Comparison of ENCODE assay signal across 8 mouse cellular contexts in genomic region chr17:24163176-24163962, GRCm38 (mm10). TPM values are rescaled to one million over a fixed set of nuclear protein-coding genes. Genes with fewer than 3 reads are reported as not detected.
A peak's percentile ranks its signal among the peaks of the same experiment; 100 is the strongest.
DNase-seq lines count a peak whose midpoint lies in the region; ATAC-seq and TF ChIP-seq lines count a peak whose summit lies in the region.

Gene Amdhd2 (minus strand): TSS chr17:24163766.

- peaks cover 7% of the 10 kb centered on the region; the same call in 1 of the 2 replicates for H3K4me1 ChIP-seq in cortical plate, adult 2 months (ENCODE audit: control insufficient read depth, insufficient read depth, low read length)
- H3K4me1 ChIP-seq in megakaryocyte, embryonic 14.5 days: peaks cover 73% of the 10 kb centered on the region

- DNase-seq in gastrocnemius, adult 8-10 months (ENCODE audit: low spot score in 2 of 2): peak; percentile 95 to 97
- peak; percentile 90 for DNase-seq in hindlimb bud, embryonic 11.5 days (ENCODE audit: extremely low spot score, low read depth, low spot score)
- DNase-seq in left cerebral cortex, adult 8-10 months (ENCODE audit: low spot score in 2 of 2): peak; percentile 98
- DNase-seq in right cerebral cortex, postnatal 10 days (ENCODE audit: low spot score in 2 of 2): peak; percentile 99
- peak; percentile 94 for DNase-seq in urinary bladder, postnatal 25 days (ENCODE audit: low spot score)

- peaks cover 65% of the 10 kb centered on the region for H3K36me3 ChIP-seq in megakaryocyte, embryonic 14.5 days (replicated peaks; ENCODE audit: low read length)

- no peak for TF ChIP-seq CTCF in cortical plate, adult 2 months (IDR thresholded peaks at IDR 0.05; ENCODE audit: extremely low read depth, insufficient read depth, low read length)

- TF ChIP-seq POLR2A in cortical plate, adult 2 months (IDR thresholded peaks at IDR 0.05; ENCODE audit: extremely low read depth, insufficient read depth, low read length): peak; percentile 70; the same call in 1 of the 2 replicates

- no peaks in the 10 kb centered on the region for H3K27me3 ChIP-seq in megakaryocyte, embryonic 14.5 days (replicated peaks)

- peak within 1 kb of the TSS; percentile 75 for H3K27ac ChIP-seq in cortical plate, adult 2 months (ENCODE audit: insufficient read depth, low read length)

- H3K9me3 ChIP-seq in megakaryocyte, embryonic 14.5 days: no peaks in the 10 kb centered on the region

- H3K4me3 ChIP-seq in cortical plate, adult 2 months (ENCODE audit: insufficient read depth, low read length): peak within 1 kb of the TSS; percentile 74
- H3K4me3 ChIP-seq in megakaryocyte, embryonic 14.5 days (replicated peaks): peak within 1 kb of the TSS; percentile 92

- ATAC-seq in activated CD4-positive, CD25-positive, alpha-beta regulatory T cell, adult 4 months: peak; percentile 68

RNA-seq across cellular contexts. Expression of gene Amdhd2, which starts in this region (rescaled TPM):
- 10 to 100 TPM; 23.1 to 34.5 TPM for polyA plus RNA-seq in activated CD4-positive, CD25-positive, alpha-beta regulatory T cell, adult 4 months (2017; shearing (Covaris generic))
- polyA plus RNA-seq in cortical plate, adult 2 months (2012; rRNA removed): 33.6 and 36.5 TPM in 2 replicates
- 10 to 100 TPM in 2 of 4 experiments, 1 to 10 TPM in 2; 9.4 to 12.8 (median 10.3) TPM for total RNA-seq in gastrocnemius, adult 8-10 months (2022)
- total RNA-seq in left cerebral cortex, adult 8-10 months (2022): 10 to 100 TPM; 34.8 to 48.2 (median 40.3) TPM
- 68.6 and 109 TPM in 2 replicates for polyA plus RNA-seq in megakaryocyte, embryonic 14.5 days (2012; ENCODE audit: insufficient read depth, low replicate concordance)

Comparison
In these comparisons a context has a peak if more than half of its experiments do, and no peak if none do; other contexts are left out.
1. Peak in every context shown above with its lines: DNase-seq, ATAC-seq, H3K4me3 ChIP-seq and H3K27ac ChIP-seq.